Mouse (Mus musculus) intestine, embryonic 16.5 days (tissue): ENCODE measurements around the gene Haghl. TPM values are rescaled to one million over a fixed set of nuclear protein-coding genes. Genes with fewer than 3 reads are reported as not detected.

Experiments used
- ATAC-seq: fragments of 200-750 bp; cut with Nextera tagmentation; 2 replicates; pipeline ENCODE4 v1.8.0; 2017; ENCODE audit warnings: moderate TSS enrichment, moderate library complexity
- H3K27ac ChIP-seq: fragments of 300-500 bp; sonication (generic); 2 replicates; pipeline ENCODE4 v1.5.1; 2014; ENCODE audit warnings: mild to moderate bottlenecking, low read length
- H3K27me3 ChIP-seq: fragments of 300-500 bp; sonication (generic); replicated peaks from 2 replicates; pipeline ENCODE4 v1.6.1; 2014; ENCODE audit warnings: low read length, control low read depth, mixed read lengths; ENCODE audit not compliant: control insufficient read depth, insufficient read depth
- H3K36me3 ChIP-seq: fragments of 300-500 bp; sonication (generic); 2 replicates; pipeline ENCODE4 v1.6.1; 2014; ENCODE audit warnings: low read length, control low read depth; ENCODE audit not compliant: control insufficient read depth, insufficient read depth
- H3K4me1 ChIP-seq: fragments of 300-500 bp; sonication (generic); 2 replicates; pipeline ENCODE4 v1.6.1; 2014; ENCODE audit warnings: low read length, control low read depth, mixed read lengths; ENCODE audit not compliant: control insufficient read depth, insufficient read depth
- H3K4me2 ChIP-seq: fragments of 300-500 bp; sonication (generic); 2 replicates; pipeline ENCODE4 v1.6.1; 2014; ENCODE audit warnings: low read depth, low read length, control low read depth
- H3K4me3 ChIP-seq: fragments of 300-500 bp; sonication (generic); 2 replicates; pipeline ENCODE4 v1.5.1; 2014; ENCODE audit warnings: mild to moderate bottlenecking, low read length
- H3K9ac ChIP-seq: fragments of 300-500 bp; sonication (generic); 2 replicates; pipeline ENCODE4 v1.6.1; 2014; ENCODE audit warnings: low read depth, low read length
- H3K9me3 ChIP-seq: fragments of 300-500 bp; sonication (generic); 2 replicates; pipeline ENCODE4 v1.6.1; 2016; ENCODE audit warnings: low read length, control low read depth; ENCODE audit not compliant: control insufficient read depth
- WGBS: fragments of 180-500 bp; shearing (Covaris S2); extraction: QIAGEN DNeasy Blood & Tissue Kit; methylation state at CpG from one replicate; pipeline ENCODE4 v1.1.7; 2014; 5-methylcytosine and 5-hydroxymethylcytosine counted together
- polyA plus RNA-seq: library from polyadenylated mRNA; unstranded; fragments of >200 nt; fragmentation: Nextera tagmentation; extraction: Ambion mirVana; gene quantifications from 2 replicates; pipeline ENCODE4 v1.2.1, GENCODE M21; 2015

Haghl gene
- polyA plus RNA-seq, 1 experiment from 2014 or later = 41.1 TPM

DNA sequence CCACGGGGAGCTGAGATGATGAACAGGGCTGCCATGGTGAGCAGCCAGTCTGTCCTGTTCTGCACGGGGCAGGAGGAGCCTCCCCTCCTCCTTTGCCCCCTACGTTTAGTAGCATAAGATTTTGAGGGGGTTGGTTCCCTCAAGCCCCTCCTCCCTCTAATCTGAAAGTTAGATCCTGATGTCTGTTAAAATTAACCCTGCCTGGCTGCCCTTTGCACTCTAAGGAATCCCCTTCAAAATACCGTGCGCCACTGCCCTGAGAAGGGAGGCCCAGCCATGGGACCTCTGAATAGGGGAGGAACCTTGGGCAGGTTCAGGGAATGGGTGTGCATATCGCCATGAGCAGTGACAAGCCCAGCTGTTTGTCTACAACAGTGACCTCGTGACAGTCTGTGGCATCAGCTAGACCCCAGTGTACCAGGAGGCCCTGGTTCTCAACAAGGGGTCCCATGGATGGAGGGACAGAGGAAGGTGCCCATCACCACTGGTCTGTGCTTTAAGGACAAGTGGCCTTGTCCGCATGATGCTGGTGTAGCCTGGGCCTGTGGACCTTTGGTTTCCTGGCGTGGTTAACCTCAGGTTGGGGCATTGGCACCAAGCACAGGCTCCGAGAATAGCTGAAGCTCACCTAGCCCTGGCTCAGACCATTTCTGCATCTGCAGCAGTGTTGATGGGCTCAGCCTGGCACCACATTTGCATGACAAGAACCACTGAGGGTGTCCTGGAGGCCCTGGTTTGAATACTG lies 10.0 kb downstream of the Haghl start:
- Histone ChIP-seq H3K4me1 (peaks cover 7% of the 10 kb centered on the region), H3K36me3 (no peaks in the 10 kb centered on the region), H3K9ac (no peak overlapping the region), H3K27ac (no peak overlapping the region), H3K9me3 (no peaks in the 10 kb centered on the region), H3K4me2 (no peak overlapping the region), H3K27me3 (no peaks in the 10 kb centered on the region), H3K4me3 (no peak overlapping the region)
- WGBS = 80% methylated on average over 10 of the region's 10 CpGs
- no peak for ATAC-seq

GRCm38 (mm10) chr17:25773549-25774120 lies 11.8 kb downstream of the Haghl start, which contains the start of gene Narfl:
Narfl (plus strand) TSS chr17:25773776.
- Histone ChIP-seq H3K27ac (no peak within 1 kb of the TSS), H3K27me3 (no peaks in the 10 kb centered on the region), H3K4me3 (peak within 1 kb of the TSS; percentile 85), H3K9me3 (no peaks in the 10 kb centered on the region), H3K9ac (peak within 1 kb of the TSS; percentile 95), H3K36me3 (no peaks in the 10 kb centered on the region), H3K4me2 (peak within 1 kb of the TSS; percentile 81), H3K4me1 (peaks cover 7% of the 10 kb centered on the region)
- ATAC-seq = peak; percentile 89
- under 1% methylated on average over 37 of the region's 37 CpGs for WGBS

GRCm38 (mm10) chr17:25769331-25769730 lies 16.1 kb downstream of the Haghl start:
- H3K4me2 ChIP-seq = no peak overlapping the region
- no peak for ATAC-seq
- no peaks in the 10 kb centered on the region for H3K9me3 ChIP-seq
- H3K27ac ChIP-seq = no peak overlapping the region
- no peaks in the 10 kb centered on the region for H3K36me3 ChIP-seq
- 53% methylated on average over 9 of the region's 9 CpGs for WGBS
- no peaks in the 10 kb centered on the region for H3K27me3 ChIP-seq
- H3K9ac ChIP-seq = no peak overlapping the region
- H3K4me1 ChIP-seq = peaks cover 3% of the 10 kb centered on the region
- H3K4me3 ChIP-seq = no peak overlapping the region

DNA sequence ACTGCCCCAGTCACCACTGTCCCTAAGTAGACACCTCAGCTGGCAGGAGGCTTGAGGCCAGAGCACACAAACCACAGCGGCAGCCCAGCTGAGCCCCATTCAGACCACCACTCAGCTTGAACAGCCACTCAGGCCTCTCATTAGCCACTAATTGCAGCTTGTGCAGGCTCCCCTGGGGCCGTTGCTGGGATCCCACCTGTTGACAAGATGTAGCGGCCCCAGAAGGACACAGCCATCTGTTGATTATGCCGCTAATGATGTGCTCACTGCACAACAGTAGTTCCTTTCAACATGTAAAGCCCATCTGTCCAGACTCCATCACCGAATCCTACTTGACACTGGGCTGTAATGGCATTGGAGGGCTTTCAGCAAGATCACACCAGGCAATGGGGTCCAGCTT lies 19.6 kb downstream of the Haghl start:
- 60% methylated on average over 5 of the region's 5 CpGs for WGBS
- H3K27ac ChIP-seq = no peak overlapping the region

GRCm38 (mm10) chr17:25762591-25762990 lies 22.9 kb downstream of the Haghl start:
- no peak overlapping the region for H3K9ac ChIP-seq
- H3K27me3 ChIP-seq = no peaks in the 10 kb centered on the region
- no peak overlapping the region for H3K4me3 ChIP-seq
- no peak overlapping the region for H3K27ac ChIP-seq
- no peaks in the 10 kb centered on the region for H3K36me3 ChIP-seq
- no peak overlapping the region for H3K4me2 ChIP-seq
- WGBS = 39% methylated on average over 3 of the region's 3 CpGs
- H3K9me3 ChIP-seq = no peaks in the 10 kb centered on the region
- no peak for ATAC-seq
- H3K4me1 ChIP-seq = no peaks in the 10 kb centered on the region

More for the DNA sequence above, 19.6 kb downstream of the Haghl start:
- no peaks in the 10 kb centered on the region for H3K36me3 ChIP-seq
- no peak for ATAC-seq
- no peaks in the 10 kb centered on the region for H3K4me1 ChIP-seq
- no peak overlapping the region for H3K9ac ChIP-seq
- H3K27me3 ChIP-seq = no peaks in the 10 kb centered on the region
- H3K9me3 ChIP-seq = no peaks in the 10 kb centered on the region
- no peak overlapping the region for H3K4me2 ChIP-seq
- H3K4me3 ChIP-seq = no peak overlapping the region

DNA sequence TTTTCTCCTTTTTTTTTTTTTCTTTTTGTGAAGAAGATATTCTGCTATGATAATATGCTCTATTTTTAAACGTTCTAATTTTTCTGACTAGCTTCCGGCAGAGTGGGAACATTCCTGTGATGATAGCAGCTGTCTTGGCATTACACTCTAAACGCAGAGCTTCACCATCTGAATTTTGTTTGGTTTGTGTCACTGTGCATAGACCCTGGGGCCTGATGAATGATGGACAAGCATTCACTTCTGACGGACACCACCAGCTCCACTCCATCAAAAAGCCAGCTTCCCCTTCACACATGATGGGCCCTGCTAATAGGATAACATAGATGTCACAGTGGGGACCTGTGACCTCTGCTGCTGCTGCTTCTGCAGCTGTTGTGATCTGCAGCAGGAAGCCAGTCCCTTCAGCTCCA lies 23.9 kb downstream of the Haghl start:
- Histone ChIP-seq H3K9ac (no peak overlapping the region), H3K4me3 (no peak overlapping the region), H3K9me3 (no peaks in the 10 kb centered on the region), H3K4me2 (no peak overlapping the region), H3K27ac (no peak overlapping the region), H3K4me1 (no peaks in the 10 kb centered on the region), H3K27me3 (no peaks in the 10 kb centered on the region), H3K36me3 (no peaks in the 10 kb centered on the region)
- no peak for ATAC-seq
- WGBS = 34% methylated on average over 4 of the region's 4 CpGs

GRCm38 (mm10) chr17:25760148-25760547 lies 25.3 kb downstream of the Haghl start:
- Histone ChIP-seq H3K9me3 (no peaks in the 10 kb centered on the region), H3K36me3 (no peaks in the 10 kb centered on the region), H3K27me3 (no peaks in the 10 kb centered on the region), H3K9ac (no peak overlapping the region), H3K4me1 (0 out of 2 replicates have a peak, but pooled peaks cover 4% of the 10 kb centered on the region), H3K4me3 (no peak overlapping the region), H3K4me2 (no peak overlapping the region), H3K27ac (no peak overlapping the region)
- WGBS = 73% methylated on average over 8 of the region's 8 CpGs
- ATAC-seq = no peak

DNA sequence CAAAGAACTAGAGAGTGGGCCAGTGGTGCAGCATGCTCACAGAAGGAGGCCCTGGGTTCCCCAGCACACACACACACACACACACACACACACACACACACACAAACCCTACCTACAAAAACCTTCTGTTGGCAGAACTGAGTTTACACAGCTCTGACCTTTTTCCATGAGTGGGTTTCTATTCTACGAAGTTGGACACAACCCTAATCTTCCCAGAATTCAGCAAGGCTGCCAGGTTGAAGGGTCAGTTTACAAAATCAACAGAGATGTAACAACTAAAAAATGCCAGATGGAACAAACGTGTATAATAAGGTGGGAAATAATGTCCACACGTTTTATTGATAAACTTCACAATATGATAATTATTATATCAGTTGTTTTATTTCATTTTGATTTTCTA lies 27.8 kb downstream of the Haghl start:
- Histone ChIP-seq H3K4me3 (no peak overlapping the region), H3K27ac (no peak overlapping the region), H3K9me3 (no peaks in the 10 kb centered on the region), H3K4me2 (no peak overlapping the region), H3K27me3 (no peaks in the 10 kb centered on the region), H3K9ac (no peak overlapping the region), H3K4me1 (0 out of 2 replicates have a peak, but pooled peaks cover 4% of the 10 kb centered on the region), H3K36me3 (no peaks in the 10 kb centered on the region)
- no peak for ATAC-seq
- 63% methylated on average over 3 of the region's 3 CpGs for WGBS

GRCm38 (mm10) chr17:25756378-25757242 lies 28.9 kb downstream of the Haghl start:
- Histone ChIP-seq H3K36me3 (no peaks in the 10 kb centered on the region), H3K4me2 (no peak overlapping the region), H3K4me3 (no peak overlapping the region), H3K9me3 (no peaks in the 10 kb centered on the region), H3K9ac (no peak overlapping the region), H3K27ac (no peak overlapping the region), H3K27me3 (no peaks in the 10 kb centered on the region), H3K4me1 (0 out of 2 replicates have a peak, but pooled peaks cover 4% of the 10 kb centered on the region)
- ATAC-seq = peak; percentile 63; the same call in 1 of the 2 replicates
- 67% methylated on average over 9 of the region's 9 CpGs for WGBS
